Mouse (Mus musculus) bone marrow, adult 2 months (tissue): Measurements from ENCODE around the gene Stat4. TPM values are rescaled to one million over a fixed set of nuclear protein-coding genes. Genes with fewer than 3 reads are reported as not detected.
A peak's percentile ranks its signal among the peaks of the same experiment; 100 is the strongest.

Experiments used
- H3K27ac ChIP-seq: fragments of 200-500 bp; 2 replicates; pipeline ENCODE4 v1.5.1; 2012; ENCODE audit warnings: low read depth, mild to moderate bottlenecking, control low read depth, inconsistent platforms, low read length; ENCODE audit not compliant: control insufficient read depth, poor library complexity, insufficient read depth
- H3K4me1 ChIP-seq: fragments of 200-500 bp; 2 replicates; pipeline ENCODE4 v1.6.1; 2011; ENCODE audit warnings: low read length; ENCODE audit not compliant: control insufficient read depth, insufficient read depth
- H3K4me3 ChIP-seq: fragments of 200-500 bp; replicated peaks from 2 replicates; pipeline ENCODE3; 2011; ENCODE audit warnings: mild to moderate bottlenecking, low read depth, low read length, control low read depth; ENCODE audit not compliant: control insufficient read depth
- CTCF ChIP-seq: fragments of 200-500 bp; IDR thresholded peaks from 2 replicates; pipeline ENCODE4 v1.5.1; 2011; ENCODE audit warnings: low read length, control low read depth; ENCODE audit not compliant: control insufficient read depth, insufficient read depth
- POLR2A ChIP-seq: fragments of 200-500 bp; IDR thresholded peaks from 2 replicates; pipeline ENCODE4 v1.6.1; 2011; ENCODE audit warnings: low read depth, mild to moderate bottlenecking, control low read depth, low read length, borderline replicate concordance; ENCODE audit not compliant: control insufficient read depth
- WGBS: fragments of 180-500 bp; shearing (Covaris S2); methylation state at CpG from one replicate; pipeline ENCODE4 v1.1.7; 2018; 5-methylcytosine and 5-hydroxymethylcytosine counted together
- polyA plus RNA-seq: library from polyadenylated mRNA; stranded (reverse); fragments of >200 nt; gene quantifications from 2 replicates; pipeline ENCODE4 v1.2.4, GENCODE M21; 2011; ENCODE audit warnings: low replicate concordance; ENCODE audit not compliant: missing spikeins, insufficient read depth, insufficient read length

The Stat4 gene
- polyA plus RNA-seq, 1 experiment, result 55.4 TPM

DNA sequence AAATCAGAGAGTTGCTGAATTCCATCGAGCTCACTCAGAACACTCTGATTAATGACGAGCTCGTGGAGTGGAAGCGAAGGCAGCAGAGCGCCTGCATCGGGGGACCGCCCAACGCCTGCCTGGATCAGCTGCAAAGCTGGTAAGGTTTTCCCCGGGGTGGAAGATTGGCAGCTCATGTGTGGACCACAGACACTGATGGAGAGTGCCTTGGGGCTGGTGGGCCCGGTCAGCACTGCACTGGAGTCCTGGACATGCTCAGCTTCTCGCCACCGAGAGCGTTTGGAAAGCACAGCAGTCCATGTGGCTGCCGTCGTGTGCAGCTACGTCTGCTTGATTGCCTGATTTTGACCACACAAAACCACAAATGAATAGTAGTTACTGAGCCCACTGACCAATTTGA, 150.3 kb downstream of the Stat4 start:
- WGBS, result 89% methylated on average over 16 of the region's 16 CpGs
- Histone ChIP-seq H3K4me3 (no peak overlapping the region), H3K27ac (no peak overlapping the region), H3K4me1 (peaks cover 2% of the 10 kb centered on the region; the same call in 1 of the 2 replicates)
- TF ChIP-seq POLR2A (no peak), CTCF (no peak)

- 88% methylated on average over 9 of the region's 9 CpGs for WGBS
- Histone ChIP-seq H3K27ac (no peak overlapping the region), H3K4me3 (no peak overlapping the region), H3K4me1 (peaks cover 2% of the 10 kb centered on the region; the same call in 1 of the 2 replicates)
- TF ChIP-seq POLR2A (no peak), CTCF (no peak)
Measured at GRCm38 (mm10) chr1:52140534-52140933, 153.6 kb downstream of the Stat4 start.

GRCm38 (mm10) chr1:52141482-52141881, 154.5 kb downstream of the Stat4 start:
- WGBS, result 17% methylated on average over 3 of the region's 3 CpGs
- peaks cover 2% of the 10 kb centered on the region; the same call in 1 of the 2 replicates for H3K4me1 ChIP-seq

DNA sequence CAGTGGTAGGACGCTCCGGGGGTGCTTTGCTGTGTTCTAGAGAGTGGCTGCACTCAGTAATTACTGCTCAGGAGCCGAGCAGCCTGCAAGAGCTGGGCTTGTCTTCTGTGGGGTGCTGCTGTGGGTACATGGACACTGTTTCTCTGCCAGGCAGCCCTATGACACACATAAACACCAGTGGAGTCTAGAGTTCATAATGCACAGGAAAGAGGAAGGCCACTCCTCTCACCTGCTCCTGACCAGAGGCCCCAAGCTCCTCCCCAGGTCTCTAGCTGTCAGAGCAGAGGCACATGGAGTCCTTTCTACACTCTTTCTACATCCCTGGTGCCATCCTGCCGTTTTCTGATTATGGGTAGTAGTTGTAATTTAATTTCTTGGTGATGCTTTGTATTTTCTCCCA, 155.2 kb downstream of the Stat4 start:
- TF ChIP-seq POLR2A (no peak), CTCF (no peak)
- Histone ChIP-seq H3K27ac (peak overlapping the region; percentile 77), H3K4me3 (no peak overlapping the region), H3K4me1 (peaks cover 2% of the 10 kb centered on the region; the same call in 1 of the 2 replicates)
- WGBS, result 69% methylated on average over 4 of the region's 4 CpGs

More at GRCm38 (mm10) chr1:52141482-52141881, 154.5 kb downstream of the Stat4 start:
- H3K27ac ChIP-seq, result peak overlapping the region; percentile 77; the same call in 1 of the 2 replicates
- no peak overlapping the region for H3K4me3 ChIP-seq
- no peak for TF ChIP-seq POLR2A
- TF ChIP-seq CTCF, result no peak

DNA sequence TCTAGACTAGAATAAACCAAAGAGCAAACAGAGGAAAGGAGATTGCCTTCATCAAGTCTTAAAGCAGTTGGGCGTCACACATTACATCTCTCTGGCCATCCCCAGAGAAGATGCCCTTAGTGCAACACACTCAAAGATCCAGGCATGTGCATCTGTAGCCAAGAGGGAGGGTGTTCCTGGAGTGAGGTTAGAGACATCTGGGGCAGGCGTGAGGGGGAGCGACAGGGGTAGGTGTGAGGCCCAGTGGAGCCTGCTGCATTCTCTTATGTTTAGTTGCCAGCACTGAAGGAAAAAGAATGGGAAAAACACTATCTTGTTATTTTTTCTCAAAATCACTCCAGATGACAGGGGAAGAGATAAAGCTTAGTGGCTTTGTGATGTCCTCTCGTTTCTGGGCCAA, 156.2 kb downstream of the Stat4 start:
- H3K27ac ChIP-seq, result no peak overlapping the region
- peaks cover 2% of the 10 kb centered on the region; the same call in 1 of the 2 replicates for H3K4me1 ChIP-seq
- WGBS, result 88% methylated on average over 4 of the region's 4 CpGs
- no peak overlapping the region for H3K4me3 ChIP-seq
- no peak for TF ChIP-seq POLR2A
- TF ChIP-seq CTCF, result no peak

DNA sequence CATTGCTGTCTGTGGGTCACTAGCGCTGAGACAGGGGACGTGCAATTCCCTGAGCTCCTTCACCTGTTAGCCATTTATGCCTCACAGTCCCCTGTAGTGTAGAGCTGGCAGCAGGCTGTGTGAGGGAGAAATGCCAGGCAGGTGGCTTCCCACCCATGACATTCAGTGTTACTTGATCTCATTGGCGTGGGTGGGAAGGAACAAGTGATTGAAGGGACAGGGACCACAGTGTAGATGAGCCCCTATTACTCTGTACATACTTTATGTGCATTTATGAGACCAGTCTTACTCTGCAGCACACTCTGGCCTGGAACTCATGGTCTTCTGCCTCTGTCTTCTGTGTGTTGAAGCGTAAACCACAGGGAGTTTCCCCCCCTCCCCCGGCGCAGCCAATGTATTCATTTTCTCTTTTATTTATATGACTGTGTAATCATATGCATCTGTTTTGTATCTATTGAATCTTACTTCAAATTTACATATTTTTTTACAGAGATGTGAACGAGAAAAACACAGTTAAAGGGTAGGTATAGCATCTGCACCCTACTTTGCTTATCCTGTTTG, 156.7 kb downstream of the Stat4 start:
- Histone ChIP-seq H3K4me3 (no peak overlapping the region), H3K27ac (no peak overlapping the region), H3K4me1 (peaks cover 2% of the 10 kb centered on the region; the same call in 1 of the 2 replicates)
- 85% methylated on average over 7 of the region's 7 CpGs for WGBS
- TF ChIP-seq POLR2A (no peak), CTCF (no peak)

GRCm38 (mm10) chr1:52144907-52145306, 158.0 kb downstream of the Stat4 start:
- no peak overlapping the region for H3K27ac ChIP-seq
- peaks cover 2% of the 10 kb centered on the region; the same call in 1 of the 2 replicates for H3K4me1 ChIP-seq
- no peak overlapping the region for H3K4me3 ChIP-seq
- WGBS, result 88% methylated on average over 10 of the region's 10 CpGs
- no peak for TF ChIP-seq POLR2A
- TF ChIP-seq CTCF, result no peak

- no peak overlapping the region for H3K4me3 ChIP-seq
- peaks cover 2% of the 10 kb centered on the region; the same call in 1 of the 2 replicates for H3K4me1 ChIP-seq
- peak; percentile 70 for TF ChIP-seq CTCF
- no peak for TF ChIP-seq POLR2A
- WGBS, result 60% methylated on average over 12 of the region's 12 CpGs
- no peak overlapping the region for H3K27ac ChIP-seq
Measured at GRCm38 (mm10) chr1:52146214-52146970, 159.4 kb downstream of the Stat4 start.
